Mouse (Mus musculus) hindlimb bud, embryonic 11.5 days (tissue): Measurements from ENCODE around the gene Pde4c.

ENCODE experiments used
- DNase-seq: peaks from one replicate; pipeline ENCODE4 v3.0.0-alpha.2; 2012; ENCODE audit warnings: low read depth, low spot score; ENCODE audit errors: extremely low spot score

The Pde4c gene

DNA sequence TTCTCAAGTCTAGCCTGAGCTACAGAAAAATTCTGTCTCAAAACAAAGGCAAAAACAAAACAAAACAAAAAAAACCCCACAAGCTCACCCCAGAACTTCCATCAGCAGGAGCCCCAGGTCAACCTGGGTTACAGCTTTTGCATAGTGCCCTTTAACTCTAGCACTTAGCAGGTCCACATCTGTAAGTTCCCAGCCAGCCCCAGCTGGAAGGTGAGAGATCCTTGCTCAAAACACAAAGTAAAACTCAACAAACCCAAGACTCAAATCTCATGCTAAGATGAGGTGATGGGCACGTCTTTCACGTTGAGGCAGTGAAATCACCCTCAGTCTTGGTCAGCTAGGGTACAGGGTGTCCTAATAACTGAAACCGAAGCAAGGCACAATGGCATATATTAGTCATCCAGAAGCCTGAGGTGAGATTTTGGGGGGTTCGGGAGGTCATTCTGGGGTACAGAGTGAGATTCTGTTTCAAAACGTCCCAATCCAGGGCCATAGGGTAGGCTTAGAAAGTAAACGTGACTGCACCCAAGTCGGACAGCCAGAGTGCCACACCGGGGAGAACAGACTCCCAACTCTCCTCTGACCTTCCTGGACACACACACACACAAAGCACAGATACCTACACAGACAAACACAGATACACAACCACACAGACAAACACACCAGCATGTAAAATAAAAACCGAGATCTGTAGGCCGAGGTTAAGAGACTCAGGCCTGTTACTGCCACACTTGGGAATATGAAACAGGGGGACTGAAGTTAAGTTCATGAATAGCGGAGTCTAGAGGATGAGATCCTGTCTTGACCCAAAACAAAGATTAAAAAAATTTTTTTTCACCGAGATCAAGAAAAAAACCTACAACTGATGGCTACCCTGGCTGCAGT lies 25.9 kb upstream of the Pde4c start:
- no peak for DNase-seq

- DNase-seq: peak; percentile 95
Observed at GRCm38 (mm10) chr8:70698310-70699109, 25.0 kb upstream of the Pde4c start, which contains the start of gene Jund. Gene Jund, plus strand, starts transcription at chr8:70698949.

DNA sequence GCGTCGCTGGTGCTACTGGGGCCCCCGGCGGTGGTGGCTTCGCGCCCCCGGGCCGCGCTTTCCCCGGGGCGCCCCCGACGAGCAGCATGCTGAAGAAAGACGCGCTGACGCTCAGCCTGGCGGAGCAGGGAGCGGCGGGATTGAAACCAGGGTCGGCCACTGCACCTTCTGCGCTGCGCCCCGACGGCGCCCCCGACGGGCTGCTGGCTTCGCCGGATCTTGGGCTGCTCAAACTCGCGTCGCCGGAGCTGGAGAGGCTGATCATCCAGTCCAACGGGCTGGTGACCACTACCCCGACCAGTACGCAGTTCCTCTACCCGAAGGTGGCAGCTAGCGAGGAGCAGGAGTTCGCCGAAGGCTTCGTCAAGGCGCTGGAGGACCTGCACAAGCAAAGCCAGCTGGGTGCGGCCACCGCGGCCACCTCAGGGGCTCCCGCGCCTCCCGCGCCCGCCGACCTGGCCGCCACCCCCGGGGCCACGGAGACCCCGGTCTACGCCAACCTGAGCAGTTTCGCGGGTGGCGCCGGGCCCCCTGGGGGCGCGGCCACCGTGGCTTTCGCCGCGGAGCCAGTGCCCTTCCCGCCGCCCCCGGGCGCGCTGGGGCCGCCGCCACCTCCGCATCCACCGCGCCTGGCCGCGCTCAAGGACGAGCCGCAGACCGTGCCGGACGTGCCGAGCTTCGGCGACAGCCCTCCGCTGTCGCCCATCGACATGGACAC lies 24.2 kb upstream of the Pde4c start:
- DNase-seq: no peak

- DNase-seq: no peak
Observed at GRCm38 (mm10) chr8:70699834-70700554, 23.5 kb upstream of the Pde4c start.

DNA sequence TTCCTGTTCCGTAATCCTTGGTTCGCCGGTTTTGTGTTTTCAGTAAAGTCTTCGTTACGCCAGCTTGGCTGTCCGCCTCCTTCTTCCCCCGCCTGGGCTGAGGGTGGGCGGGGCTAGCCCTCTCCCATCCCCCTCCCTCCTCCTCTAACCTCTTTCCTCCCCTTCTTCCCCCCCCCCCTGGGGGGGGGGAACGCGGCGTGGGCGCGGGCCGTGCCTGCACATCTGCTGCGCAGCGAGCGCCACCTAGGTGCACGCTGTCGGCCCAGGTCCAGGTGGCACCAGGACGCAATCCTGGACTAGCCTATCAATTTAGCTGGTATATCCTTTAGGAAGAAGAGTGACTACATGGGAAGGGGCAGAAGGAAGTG lies 23.0 kb upstream of the Pde4c start:
- peak; percentile 69 for DNase-seq

GRCm38 (mm10) chr8:70701048-70701981 lies 22.2 kb upstream of the Pde4c start:
- no peak for DNase-seq

DNA sequence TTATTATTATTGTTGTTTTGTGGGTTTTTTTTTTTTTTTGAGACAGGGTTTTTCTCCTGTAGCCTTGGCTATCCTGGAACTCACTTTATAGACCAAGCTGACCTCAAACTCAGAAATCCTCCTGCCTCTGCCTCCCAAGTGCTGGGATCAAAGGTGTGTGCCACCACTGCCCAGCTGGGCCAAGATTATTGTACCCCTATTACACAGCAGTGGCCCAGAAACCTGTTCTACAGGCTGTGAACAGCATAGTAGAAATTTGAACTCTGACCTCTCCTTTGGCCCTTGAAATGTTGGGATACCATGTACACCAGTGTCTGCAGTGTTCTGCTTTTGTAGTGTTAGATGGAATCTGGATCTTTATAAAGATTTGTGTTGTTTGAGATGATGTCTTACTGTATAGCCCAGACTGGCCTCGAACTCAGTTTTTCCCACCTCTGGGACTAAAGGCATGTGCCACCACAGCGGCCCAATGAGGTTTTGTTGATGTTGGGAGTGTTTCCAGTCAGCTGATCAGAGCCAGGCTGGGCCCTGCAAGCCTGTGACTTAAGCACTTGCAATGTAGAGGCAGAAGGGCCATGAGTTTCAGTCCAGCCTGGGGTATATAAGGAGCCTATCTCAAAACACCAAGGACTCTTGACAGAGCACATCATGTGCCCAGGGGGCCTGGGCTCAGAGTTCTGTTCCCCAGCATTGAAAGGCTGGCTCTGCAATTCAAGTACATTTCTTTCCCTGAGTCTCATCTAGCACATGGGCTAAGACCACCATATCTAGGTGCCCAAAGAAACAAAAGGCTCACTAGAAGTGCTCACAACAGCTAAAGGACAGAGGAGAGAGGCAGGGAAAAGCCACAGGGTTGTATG lies 21.3 kb upstream of the Pde4c start:
- no peak for DNase-seq

GRCm38 (mm10) chr8:70702842-70703182 lies 20.7 kb upstream of the Pde4c start:
- DNase-seq: no peak

GRCm38 (mm10) chr8:70703287-70703686 lies 20.2 kb upstream of the Pde4c start, which contains the start of gene Iqcn:
Gene Iqcn, plus strand, starts transcription at chr8:70703457.
- DNase-seq: no peak

GRCm38 (mm10) chr8:70708281-70708680 lies 15.2 kb upstream of the Pde4c start:
- DNase-seq: no peak

GRCm38 (mm10) chr8:70709794-70710193 lies 13.7 kb upstream of the Pde4c start:
- no peak for DNase-seq

DNA sequence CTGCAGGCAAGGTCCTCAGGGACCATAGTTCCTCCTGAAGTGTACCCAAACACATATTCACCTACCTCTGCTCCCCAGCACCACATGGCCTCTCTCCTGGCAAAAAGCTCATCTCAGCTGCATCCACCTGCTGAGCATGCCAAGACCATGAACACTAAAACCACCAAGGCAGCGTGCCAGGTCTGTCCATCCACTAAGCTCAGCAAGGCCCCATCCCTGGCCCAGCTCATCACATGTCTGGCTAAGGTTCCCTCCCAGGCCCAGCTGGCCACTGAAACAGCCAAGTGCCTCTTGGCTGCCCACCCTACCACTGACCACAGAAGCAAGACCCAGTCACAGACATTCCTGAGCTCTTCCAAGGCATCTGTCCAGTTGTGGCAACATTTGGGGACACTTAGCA lies 13.2 kb upstream of the Pde4c start:
- no peak for DNase-seq

- DNase-seq: no peak
Observed at GRCm38 (mm10) chr8:70711041-70711440, 12.5 kb upstream of the Pde4c start.

- no peak for DNase-seq
Observed at GRCm38 (mm10) chr8:70713991-70714390, 9.5 kb upstream of the Pde4c start.

GRCm38 (mm10) chr8:70715086-70715485 lies 8.4 kb upstream of the Pde4c start:
- DNase-seq: no peak

- DNase-seq: no peak
Observed at GRCm38 (mm10) chr8:70716521-70717400, 6.8 kb upstream of the Pde4c start.

- DNase-seq: no peak
Observed at GRCm38 (mm10) chr8:70718297-70718696, 5.2 kb upstream of the Pde4c start, which contains the start of gene Gm3336. Gene Gm3336, plus strand, starts transcription at chr8:70718543.

DNA sequence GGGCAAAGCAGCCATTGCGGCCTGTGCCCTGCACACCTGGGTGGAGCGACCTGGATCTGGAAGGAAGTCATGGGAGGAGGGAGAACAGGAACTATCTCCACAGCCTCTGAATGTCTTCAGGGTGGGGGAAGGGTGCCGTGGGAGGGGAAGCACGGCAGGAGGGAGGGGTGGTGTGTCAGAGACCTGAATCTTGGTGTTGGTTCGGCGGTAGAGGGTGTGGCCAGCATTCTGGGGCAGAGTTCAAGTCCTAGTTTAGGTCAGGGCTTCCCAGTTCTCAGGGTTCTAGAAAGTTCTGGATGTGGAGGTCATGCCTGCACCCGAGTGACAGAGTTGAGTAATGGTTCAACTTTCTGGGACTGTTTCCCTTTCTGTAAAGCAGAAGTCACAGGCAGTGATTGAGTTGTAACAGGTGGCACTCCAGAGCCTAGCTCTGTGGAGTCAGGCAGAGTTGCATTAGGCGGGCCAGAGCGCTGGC lies 3.7 kb upstream of the Pde4c start:
- DNase-seq: no peak
